Mouse (Mus musculus) MEL (cell line): ENCODE data around the gene Rora. TPM values are rescaled to one million over a fixed set of nuclear protein-coding genes. Genes with fewer than 3 reads are reported as not detected.

Experiments
- DNase-seq: peaks from one replicate; pipeline ENCODE4 v3.0.0; 2011; ENCODE audit warnings: low read depth, low spot score
- H3K27ac ChIP-seq: 2 replicates; pipeline ENCODE4 v1.5.1; 2012; ENCODE audit warnings: low read depth, mild to moderate bottlenecking, control low read depth, low read length, moderate library complexity; ENCODE audit not compliant: control insufficient read depth
- H3K27me3 ChIP-seq, 2 experiments: fragments of 150-350 bp in 1 of 2; sonication (generic) in 1 of 2; 2 replicates each; pipeline ENCODE4 v1.6.1; 2012; ENCODE audit warnings: low read length in 2 of 2, mild to moderate bottlenecking in 2 of 2, improper control_type of control experiment in 1 of 2, moderate library complexity in 1 of 2; ENCODE audit not compliant: insufficient read depth in 2 of 2, control insufficient read depth in 1 of 2
- H3K36me3 ChIP-seq, 2 experiments: 2 replicates each; pipeline ENCODE4 v1.6.1; 2012 to 2014; ENCODE audit warnings: low read length in 2 of 2, improper control_type of control experiment in 1 of 2, inconsistent platforms in 1 of 2, mild to moderate bottlenecking in 1 of 2; ENCODE audit not compliant: insufficient read depth in 2 of 2, control insufficient read depth in 1 of 2
- H3K4me1 ChIP-seq, 2 experiments: fragments of 150-350 bp in 1 of 2; sonication (generic) in 1 of 2; 2 replicates each; pipeline ENCODE4 v1.6.1; 2012; ENCODE audit warnings: low read length in 2 of 2, improper control_type of control experiment in 1 of 2, mild to moderate bottlenecking in 1 of 2; ENCODE audit not compliant: insufficient read depth in 2 of 2, control insufficient read depth in 1 of 2
- H3K4me3 ChIP-seq, 2 experiments: fragments of 150-350 bp in 1 of 2; sonication (generic) in 1 of 2; 2 replicates each; pipeline ENCODE4 v1.5.1; 2012; ENCODE audit warnings: low read depth in 2 of 2, low read length in 2 of 2, mild to moderate bottlenecking in 2 of 2, moderate library complexity in 2 of 2, control low read depth in 1 of 2, improper control_type of control experiment in 1 of 2; ENCODE audit not compliant: control insufficient read depth in 1 of 2, insufficient read depth in 1 of 2
- H3K79me2 ChIP-seq: 2 replicates; pipeline ENCODE4 v1.6.1; 2012; ENCODE audit warnings: mild to moderate bottlenecking, low read length, moderate library complexity; ENCODE audit not compliant: control insufficient read depth, poor library complexity, insufficient read depth
- H3K9ac ChIP-seq: 2 replicates; pipeline ENCODE4 v1.6.1; 2012; ENCODE audit warnings: low read depth, mild to moderate bottlenecking, control low read depth, low read length, moderate library complexity; ENCODE audit not compliant: control insufficient read depth, poor library complexity, severe bottlenecking
- H3K9me3 ChIP-seq: fragments of 150-350 bp; sonication (generic); replicated peaks from 2 replicates; pipeline ENCODE4 v1.6.1; 2012; ENCODE audit warnings: mild to moderate bottlenecking, low read length, improper control_type of control experiment, moderate library complexity; ENCODE audit not compliant: insufficient read depth
- CHD2 ChIP-seq: IDR thresholded peaks from 2 replicates; pipeline ENCODE4 v1.6.1; 2011; ENCODE audit warnings: low read length, improper control_type of control experiment
- CTCF ChIP-seq, 3 experiments: IDR thresholded peaks in 2 of 3; conservative IDR thresholded peaks in 1 of 3; 2 replicates each; pipeline ENCODE4 v1.5.1; 2011 to 2012; ENCODE audit warnings: low read length in 3 of 3, low read depth in 2 of 3, mild to moderate bottlenecking in 2 of 3, improper control_type of control experiment in 1 of 3, inconsistent platforms in 1 of 3, mixed read lengths in 1 of 3, moderate library complexity in 1 of 3; ENCODE audit not compliant: control insufficient read depth in 1 of 3, insufficient read depth in 1 of 3, poor library complexity in 1 of 3, severe bottlenecking in 1 of 3
- E2F4 ChIP-seq: IDR thresholded peaks from 2 replicates; pipeline ENCODE4 v1.6.1; 2011; ENCODE audit warnings: low read depth, low read length, improper control_type of control experiment, borderline replicate concordance
- ELF1 ChIP-seq: IDR thresholded peaks from 2 replicates; pipeline ENCODE4 v1.6.1; 2014; ENCODE audit warnings: low read depth, mild to moderate bottlenecking, inconsistent platforms, low read length, improper control_type of control experiment, moderate library complexity
- ETS1 ChIP-seq: IDR thresholded peaks from 2 replicates; pipeline ENCODE4 v1.6.1; 2012; ENCODE audit warnings: low read depth, mild to moderate bottlenecking, inconsistent platforms, low read length, improper control_type of control experiment, moderate library complexity
- GABPA ChIP-seq: IDR thresholded peaks from 2 replicates; pipeline ENCODE4 v1.6.1; 2012; ENCODE audit warnings: low read depth, mild to moderate bottlenecking, inconsistent platforms, low read length, improper control_type of control experiment, moderate library complexity
- JUND ChIP-seq: IDR thresholded peaks from 2 replicates; pipeline ENCODE4 v1.6.1; 2011; ENCODE audit warnings: low read depth, mild to moderate bottlenecking, improper control_type of control experiment, low read length
- KAT2A ChIP-seq: conservative IDR thresholded peaks from 2 replicates; pipeline ENCODE4 v1.6.1; 2012; ENCODE audit warnings: low read depth, low read length, improper control_type of control experiment, inconsistent platforms
- MAZ ChIP-seq: IDR thresholded peaks from 2 replicates; pipeline ENCODE4 v1.6.1; 2012; ENCODE audit warnings: low read depth, mild to moderate bottlenecking, inconsistent platforms, low read length, improper control_type of control experiment
- MEF2A ChIP-seq: IDR thresholded peaks from 2 replicates; pipeline ENCODE4 v1.6.1; 2014; ENCODE audit warnings: low read depth, mild to moderate bottlenecking, inconsistent platforms, low read length, improper control_type of control experiment; ENCODE audit not compliant: poor library complexity, insufficient replicate concordance, severe bottlenecking; ENCODE audit errors: extremely low read depth
- NELFE ChIP-seq: IDR thresholded peaks from 2 replicates; pipeline ENCODE4 v1.6.1; 2011; ENCODE audit warnings: low read depth, low read length, improper control_type of control experiment
- POLR2A ChIP-seq, 2 experiments: IDR thresholded peaks; 2 replicates each; pipeline ENCODE4 v1.6.1; 2011 to 2012; ENCODE audit warnings: low read length in 2 of 2, mild to moderate bottlenecking in 2 of 2, control low read depth in 1 of 2, improper control_type of control experiment in 1 of 2, low read depth in 1 of 2, moderate library complexity in 1 of 2; ENCODE audit not compliant: control insufficient read depth in 1 of 2, insufficient read depth in 1 of 2, poor library complexity in 1 of 2
- POLR2AphosphoS5 ChIP-seq: IDR thresholded peaks from 2 replicates; pipeline ENCODE4 v1.6.1; 2012; ENCODE audit warnings: low read depth, borderline replicate concordance, mild to moderate bottlenecking, inconsistent platforms, low read length, moderate library complexity, mixed read lengths
- RAD21 ChIP-seq: IDR thresholded peaks from 2 replicates; pipeline ENCODE4 v1.6.1; 2011; ENCODE audit warnings: mild to moderate bottlenecking, low read depth, low read length, improper control_type of control experiment
- TAL1 ChIP-seq: IDR thresholded peaks from 2 replicates; pipeline ENCODE4 v1.6.1; 2012; ENCODE audit warnings: mild to moderate bottlenecking, inconsistent platforms, low read length, moderate library complexity, mixed read lengths
- TBP ChIP-seq: IDR thresholded peaks from 2 replicates; pipeline ENCODE4 v1.8.0; 2011; ENCODE audit warnings: low read depth, low read length, improper control_type of control experiment
- USF1 ChIP-seq: IDR thresholded peaks from 2 replicates; pipeline ENCODE4 v1.6.1; 2014; ENCODE audit warnings: low read depth, mild to moderate bottlenecking, inconsistent platforms, low read length, improper control_type of control experiment, moderate library complexity
- USF2 ChIP-seq, 2 experiments: IDR thresholded peaks; 2 replicates each; pipeline ENCODE4 v1.6.1; 2011 to 2012; ENCODE audit warnings: improper control_type of control experiment in 2 of 2, low read length in 2 of 2, borderline replicate concordance in 1 of 2, inconsistent platforms in 1 of 2, low read depth in 1 of 2, mild to moderate bottlenecking in 1 of 2; ENCODE audit not compliant: insufficient read depth in 1 of 2
- ZNF384 ChIP-seq: IDR thresholded peaks from 2 replicates; pipeline ENCODE4 v1.6.1; 2012; ENCODE audit warnings: low read depth, mild to moderate bottlenecking, inconsistent platforms, low read length, improper control_type of control experiment
- polyA plus RNA-seq, 2 experiments: library from polyadenylated mRNA; stranded (reverse) in 1 of 2; unstranded in 1 of 2; fragments of >175 nt in 1 of 2; fragments of >200 nt in 1 of 2; gene quantifications; 2 replicates each; pipeline versions ENCODE4 v1.2.1 to v1.2.4; 2012; ENCODE audit warnings: low replicate concordance in 2 of 2, low read depth in 1 of 2; ENCODE audit not compliant: insufficient read length in 2 of 2, insufficient read depth in 1 of 2, missing spikeins in 1 of 2
- total RNA-seq: library from RNA; depleted of rRNA; stranded (reverse); fragments of 300-350 nt; gene quantifications from 2 replicates; pipeline ENCODE4 v1.2.3, GENCODE M21; 2012

Gene Rora
- total and polyA plus RNA-seq, 3 experiments = not detected

DNA sequence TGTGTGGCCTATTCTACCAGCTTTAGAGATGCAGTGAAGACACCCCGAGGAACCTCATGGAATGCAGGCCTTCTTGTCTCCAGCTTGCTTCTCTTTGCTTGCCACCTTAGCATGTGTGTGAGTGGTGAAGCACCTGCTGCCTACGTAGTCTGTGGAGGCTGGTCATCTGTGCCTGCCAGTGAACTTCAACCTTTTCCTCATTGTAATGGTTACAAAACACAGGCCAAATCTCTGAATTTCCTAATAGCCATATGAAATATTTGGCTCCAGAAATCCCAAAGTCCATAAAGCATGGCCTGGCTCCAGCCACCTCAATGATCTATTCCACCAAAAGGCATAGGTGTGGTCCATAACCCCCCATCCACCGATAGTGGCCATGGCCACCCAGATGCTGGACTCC is 631.4 kb downstream of the Rora start:
- H3K4me1 ChIP-seq = no peaks in the 10 kb centered on the region
- no peaks in the 10 kb centered on the region for H3K27me3 ChIP-seq
- DNase-seq = no peak
- H3K9ac ChIP-seq = no peak overlapping the region
- no peaks in the 10 kb centered on the region for H3K79me2 ChIP-seq
- no peaks in the 10 kb centered on the region for H3K36me3 ChIP-seq
- H3K9me3 ChIP-seq = no peaks in the 10 kb centered on the region
- no peak overlapping the region for H3K4me3 ChIP-seq
- TF ChIP-seq ZNF384 (no peak), JUND (no peak), KAT2A (no peak), USF1 (no peak), MEF2A (no peak), E2F4 (no peak), USF2 (IDR thresholded peaks at IDR 0.05; ENCODE audit: borderline replicate concordance in 1 of 2, insufficient read depth in 1 of 2, low read depth in 1 of 2, low read length in 2 of 2) (no peak), CTCF (IDR thresholded peaks at IDR 0.05 in 2 of 3, conservative IDR thresholded peaks at IDR 0.05 in 1 of 3; ENCODE audit: control insufficient read depth in 1 of 3, insufficient read depth in 1 of 3, low read depth in 2 of 3, low read length in 3 of 3, poor library complexity in 1 of 3, severe bottlenecking in 1 of 3) (no peak), TBP (no peak), POLR2A (IDR thresholded peaks at IDR 0.05; ENCODE audit: control insufficient read depth in 1 of 2, insufficient read depth in 1 of 2, low read depth in 1 of 2, low read length in 2 of 2, poor library complexity in 1 of 2) (no peak)
- TF ChIP-seq, all 39 proteins: peak for 0
- H3K27ac ChIP-seq = no peak overlapping the region

- no peaks in the 10 kb centered on the region for H3K27me3 ChIP-seq
- no peak for DNase-seq
- no peaks in the 10 kb centered on the region for H3K9me3 ChIP-seq
- H3K27ac ChIP-seq = no peak overlapping the region
- no peak overlapping the region for H3K9ac ChIP-seq
- no peak for TF ChIP-seq CTCF (IDR thresholded peaks at IDR 0.05 in 2 of 3, conservative IDR thresholded peaks at IDR 0.05 in 1 of 3; ENCODE audit: control insufficient read depth in 1 of 3, insufficient read depth in 1 of 3, low read depth in 2 of 3, low read length in 3 of 3, poor library complexity in 1 of 3, severe bottlenecking in 1 of 3)
- no peak for TF ChIP-seq NELFE
- no peak for TF ChIP-seq POLR2AphosphoS5
- TF ChIP-seq TAL1 = no peak
- no peak for TF ChIP-seq ELF1
- TF ChIP-seq RAD21 = no peak
- no peak for TF ChIP-seq GABPA
- no peak for TF ChIP-seq USF1
- TF ChIP-seq TBP = no peak
- no peak for TF ChIP-seq MAZ
- no peak for TF ChIP-seq ETS1
- no peak for TF ChIP-seq CHD2
- no peaks in the 10 kb centered on the region for H3K36me3 ChIP-seq
- no peaks in the 10 kb centered on the region for H3K4me1 ChIP-seq
- no peaks in the 10 kb centered on the region for H3K79me2 ChIP-seq
- no peak overlapping the region for H3K4me3 ChIP-seq
Observed at GRCm38 (mm10) chr9:69288113-69288512, 634.5 kb downstream of the Rora start.
